Mouse (Mus musculus) lung, adult 2 months (tissue): Measurements from ENCODE around the gene March1.

Source experiments
- CTCF ChIP-seq: fragments of 200-500 bp; IDR thresholded peaks from 2 replicates; pipeline ENCODE4 v1.5.1; 2011; ENCODE audit warnings: mild to moderate bottlenecking, low read length, control low read depth; ENCODE audit not compliant: insufficient read depth
- POLR2A ChIP-seq: fragments of 200-500 bp; IDR thresholded peaks from 2 replicates; pipeline ENCODE4 v1.6.1; 2011; ENCODE audit warnings: low read depth, mild to moderate bottlenecking, control low read depth, low read length, borderline replicate concordance; ENCODE audit errors: extremely low read depth

DNA sequence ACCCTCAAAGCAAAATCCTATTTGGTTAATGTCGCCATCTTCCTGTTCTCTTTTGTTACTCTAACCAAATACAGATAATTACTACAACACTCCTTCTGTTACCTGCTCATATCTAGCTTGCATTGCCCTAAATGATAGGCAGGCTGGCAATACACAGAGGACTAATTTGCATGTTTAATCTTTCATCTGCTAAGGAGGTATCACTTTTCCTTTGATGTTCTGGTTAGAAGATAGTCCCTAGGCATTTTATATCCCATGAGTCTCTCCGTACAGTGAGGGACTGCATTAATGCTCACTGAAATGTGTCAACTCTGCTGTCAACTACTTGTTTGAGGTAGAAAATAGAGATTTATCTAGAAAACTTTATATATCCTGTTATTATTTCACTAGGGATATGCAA is 44.2 kb downstream of the March1 start:
- TF ChIP-seq POLR2A (no peak), CTCF (no peak)
